Mouse (Mus musculus) gastrocnemius, adult 8-10 months (tissue): ENCODE data around the gene Myoc. TPM values are rescaled to one million over a fixed set of nuclear protein-coding genes. Genes with fewer than 3 reads are reported as not detected.
"Not testable (repeated sequence)": the region's sequence is repeated elsewhere in the genome, so short reads cannot be mapped to it uniquely, and the experiment has no call there.

Experiments used
- DNase-seq, 2 experiments: peaks; one replicate each; pipeline ENCODE4 v3.0.0; 2022; ENCODE audit warnings: low spot score in 2 of 2
- total RNA-seq, 4 experiments: library from RNA; stranded (reverse); gene quantifications; 2 replicates each; pipeline ENCODE4 v1.2.4; 2022

The Myoc gene
- total RNA-seq = 10 to 100 TPM; 25.2 to 56.7 (median 37.8) TPM

DNA sequence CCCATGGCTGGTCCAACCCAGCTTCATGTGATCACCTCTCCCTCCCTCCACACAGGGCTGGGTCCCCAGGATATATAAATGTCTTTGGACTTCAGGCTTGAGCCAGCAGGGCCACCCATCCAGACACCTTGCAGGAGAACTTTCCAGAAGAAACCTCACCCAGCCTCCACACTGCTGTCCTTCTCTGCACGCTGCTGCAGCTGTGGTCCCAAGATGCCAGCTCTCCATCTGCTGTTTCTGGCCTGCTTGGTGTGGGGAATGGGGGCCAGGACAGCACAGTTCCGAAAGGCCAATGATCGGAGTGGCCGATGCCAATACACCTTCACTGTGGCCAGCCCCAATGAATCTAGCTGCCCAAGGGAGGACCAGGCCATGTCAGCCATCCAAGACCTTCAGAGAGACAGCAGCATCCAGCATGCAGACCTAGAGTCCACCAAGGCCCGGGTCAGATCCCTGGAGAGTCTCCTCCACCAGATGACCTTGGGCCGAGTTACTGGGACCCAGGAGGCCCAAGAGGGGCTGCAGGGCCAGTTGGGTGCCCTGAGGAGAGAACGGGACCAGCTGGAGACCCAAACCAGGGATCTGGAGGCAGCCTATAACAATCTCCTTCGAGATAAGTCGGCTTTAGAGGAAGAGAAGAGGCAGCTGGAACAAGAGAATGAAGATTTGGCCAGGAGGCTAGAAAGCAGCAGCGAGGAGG lies at the start of gene Myoc:
Gene Myoc, plus strand, starts transcription at position 105 of the 700 bp plus-strand sequence.
- DNase-seq = peak in 1 of 2 experiments; percentile 39

- DNase-seq = no peak
Measured at GRCm38 (mm10) chr1:162589443-162589842, 49.5 kb upstream of the Myoc start.

- no peak for DNase-seq
Measured at GRCm38 (mm10) chr1:162590415-162590997, 48.4 kb upstream of the Myoc start.

DNA sequence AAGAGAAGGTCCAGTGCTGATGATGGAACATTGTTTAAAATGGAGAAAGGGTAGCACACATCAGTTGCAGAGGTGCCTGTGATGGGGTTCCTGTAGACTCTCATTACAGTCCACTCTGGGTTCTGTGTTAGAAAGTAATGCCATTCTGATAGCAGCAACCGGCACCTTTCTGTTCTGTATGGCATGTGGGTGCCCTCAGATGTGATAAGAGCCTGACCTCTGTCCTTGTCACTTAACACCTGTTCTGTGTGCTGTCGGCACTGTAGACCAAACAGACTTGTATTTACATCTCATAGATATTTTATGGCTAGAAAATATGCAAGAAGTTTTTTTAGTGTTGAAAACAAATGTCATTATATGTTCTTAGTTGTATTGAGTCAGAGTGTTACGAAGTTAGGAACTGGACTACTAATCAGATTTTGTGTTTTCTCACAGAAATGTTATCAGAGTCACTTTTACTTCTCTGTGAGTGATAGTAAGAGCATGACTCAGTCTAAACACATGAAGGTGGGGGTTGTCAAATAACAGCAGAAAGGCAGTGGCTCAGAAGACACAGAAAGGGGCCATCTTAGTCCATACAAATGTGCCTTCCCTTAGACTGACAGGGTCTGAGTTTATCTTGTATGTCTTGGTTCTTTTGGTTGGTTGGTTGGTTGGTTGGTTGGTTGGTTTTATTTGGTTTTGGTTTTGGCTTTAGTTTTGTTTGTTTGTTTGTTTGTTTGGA lies 41.4 kb upstream of the Myoc start:
- no peak for DNase-seq

GRCm38 (mm10) chr1:162599617-162600016 lies 39.3 kb upstream of the Myoc start:
- no peak for DNase-seq

DNA sequence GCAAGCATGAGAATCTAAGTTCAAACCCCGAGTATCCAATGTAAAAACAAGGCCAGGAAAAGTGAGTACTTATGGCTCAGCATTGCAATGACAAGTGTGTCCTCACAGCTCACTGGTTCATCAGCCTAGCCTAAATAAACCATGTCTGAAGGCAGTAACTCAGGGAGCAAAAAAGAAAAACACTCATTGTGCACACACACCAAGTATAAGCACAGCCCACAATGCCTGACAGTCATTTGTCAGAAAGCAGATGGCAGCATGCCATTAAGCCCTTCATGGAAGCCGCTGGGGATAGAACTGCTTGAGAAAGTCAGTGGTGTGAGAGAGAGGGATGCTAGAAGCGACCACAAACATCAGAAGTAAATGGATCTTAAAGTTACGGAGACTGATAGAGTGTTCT lies 37.7 kb upstream of the Myoc start:
- DNase-seq = no peak

- no peak for DNase-seq
Measured at GRCm38 (mm10) chr1:162608127-162608526, 30.8 kb upstream of the Myoc start.

DNA sequence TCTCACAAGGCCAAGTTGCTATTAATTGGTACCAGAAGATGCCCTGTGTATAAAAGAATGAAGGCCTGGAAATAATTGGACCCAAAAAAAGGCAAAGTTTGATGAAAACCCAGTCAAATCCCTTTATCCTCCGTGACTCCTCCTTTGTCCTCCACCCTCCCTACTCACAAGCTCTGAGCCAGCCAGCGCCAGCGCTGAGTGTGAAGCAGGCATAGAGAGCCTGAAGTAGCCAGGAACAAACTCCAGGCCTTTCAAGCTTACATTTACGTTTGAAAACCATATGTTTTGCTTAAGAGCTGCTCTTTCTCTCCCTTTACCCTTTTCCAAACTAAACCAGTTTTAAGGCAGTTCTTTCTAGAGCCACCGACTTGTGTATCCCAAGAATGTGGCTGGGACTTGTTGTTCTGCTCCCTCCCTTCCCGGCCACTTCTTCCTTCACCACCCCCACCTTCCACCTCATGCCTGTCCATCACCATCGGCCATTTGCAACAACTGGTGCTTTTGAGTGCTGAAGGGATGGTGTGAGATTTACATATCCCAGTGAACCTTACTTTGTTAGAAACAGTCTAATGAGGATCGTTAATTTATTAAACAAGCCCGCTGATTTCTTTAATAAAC lies 29.2 kb upstream of the Myoc start:
- DNase-seq = no peak

DNA sequence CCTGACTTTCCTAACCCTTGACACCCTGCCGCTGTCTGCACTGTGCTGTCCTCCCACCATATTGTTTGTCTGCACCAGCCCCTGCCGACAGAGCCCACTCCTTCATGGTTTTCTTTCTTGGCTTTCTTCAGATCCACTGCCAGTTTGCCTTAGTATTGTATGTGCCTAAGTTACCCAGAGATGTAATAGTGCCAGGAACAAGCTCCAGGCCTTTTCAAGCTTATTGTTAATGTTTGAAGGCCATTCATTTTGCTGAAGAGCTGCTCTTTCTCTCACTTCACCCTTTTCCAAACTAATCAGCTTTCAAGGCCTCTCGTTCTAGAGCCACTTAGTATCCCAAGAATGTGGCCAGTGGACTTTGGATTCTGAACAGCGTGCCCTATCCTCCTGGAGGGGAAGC lies 27.8 kb upstream of the Myoc start:
- no peak for DNase-seq

DNA sequence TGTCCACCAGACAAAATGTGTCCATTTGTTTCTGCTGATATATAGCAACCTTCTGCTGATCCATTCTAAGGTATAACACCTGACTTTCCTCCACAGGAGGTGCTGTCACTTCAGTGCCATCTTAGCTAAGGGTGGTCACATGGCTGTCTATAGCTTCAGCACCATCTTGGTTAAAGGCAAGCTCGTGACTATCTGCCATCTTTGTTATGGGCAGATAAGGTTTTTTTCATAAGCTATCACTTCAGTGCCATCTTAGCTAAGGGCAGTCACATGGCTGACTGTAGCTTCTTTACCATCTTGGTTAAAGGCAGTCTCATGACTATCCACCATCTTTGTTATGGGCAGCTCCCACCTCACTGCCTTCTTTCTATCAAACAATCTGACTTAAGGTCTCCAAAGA lies 23.4 kb upstream of the Myoc start:
- DNase-seq = no peak

DNA sequence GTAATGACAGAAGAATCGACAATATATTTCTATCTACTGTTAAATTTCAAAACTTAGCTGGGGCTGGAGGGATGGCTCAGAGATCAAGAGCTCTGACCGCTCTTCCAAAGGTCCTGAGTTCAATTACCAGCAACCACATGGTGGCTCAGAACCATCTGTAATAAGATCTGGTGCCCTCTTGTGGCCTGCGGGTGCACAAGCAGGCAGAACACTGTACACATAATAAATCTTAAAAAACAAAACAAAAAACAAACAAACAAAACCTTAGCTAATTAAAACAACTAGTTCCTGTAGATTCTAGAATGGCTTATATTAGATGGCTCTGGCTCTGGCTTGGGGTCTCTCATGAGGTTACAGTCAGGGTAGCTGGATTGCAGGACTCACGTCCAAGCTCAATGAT lies 18.5 kb upstream of the Myoc start:
- no peak for DNase-seq

DNA sequence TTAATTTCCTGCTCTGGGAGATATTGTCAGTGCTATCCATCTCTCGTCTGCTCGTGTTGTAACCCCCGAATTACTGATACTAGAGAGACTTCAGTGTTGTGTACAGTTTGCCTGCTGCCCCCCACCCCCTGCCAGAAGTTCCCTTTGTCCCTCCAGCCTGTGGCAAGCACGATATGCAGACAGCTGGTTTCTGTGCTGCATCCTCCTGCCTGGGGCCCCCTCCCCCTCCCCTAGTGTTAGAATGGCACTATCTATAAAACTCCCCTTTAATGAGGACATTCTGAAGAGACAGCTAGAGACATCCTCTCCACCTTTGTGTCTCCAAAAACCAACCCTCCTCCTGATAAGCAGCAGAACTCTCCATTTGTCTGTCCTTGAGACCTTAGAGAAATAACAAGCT lies 15.1 kb upstream of the Myoc start:
- no peak for DNase-seq

DNA sequence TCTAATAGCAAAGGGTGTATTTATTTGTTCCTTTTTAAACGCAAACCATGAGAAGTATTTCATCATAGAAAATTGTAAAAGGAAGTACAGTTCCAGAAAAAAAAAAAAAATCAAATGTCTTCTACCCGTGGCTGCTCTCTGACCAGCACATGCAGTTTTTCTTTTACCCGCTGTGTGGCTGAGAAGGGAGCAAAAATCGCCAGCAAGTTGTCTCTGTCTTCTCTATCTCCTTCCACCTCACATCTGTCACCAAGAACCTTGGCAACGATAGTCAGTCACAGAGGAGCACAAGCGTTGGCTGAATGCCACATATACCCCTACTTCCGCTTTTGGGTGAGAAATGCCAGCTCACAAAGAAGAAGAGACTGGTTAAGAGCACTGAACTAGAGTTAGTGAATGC lies 13.7 kb upstream of the Myoc start:
- no peak for DNase-seq

DNA sequence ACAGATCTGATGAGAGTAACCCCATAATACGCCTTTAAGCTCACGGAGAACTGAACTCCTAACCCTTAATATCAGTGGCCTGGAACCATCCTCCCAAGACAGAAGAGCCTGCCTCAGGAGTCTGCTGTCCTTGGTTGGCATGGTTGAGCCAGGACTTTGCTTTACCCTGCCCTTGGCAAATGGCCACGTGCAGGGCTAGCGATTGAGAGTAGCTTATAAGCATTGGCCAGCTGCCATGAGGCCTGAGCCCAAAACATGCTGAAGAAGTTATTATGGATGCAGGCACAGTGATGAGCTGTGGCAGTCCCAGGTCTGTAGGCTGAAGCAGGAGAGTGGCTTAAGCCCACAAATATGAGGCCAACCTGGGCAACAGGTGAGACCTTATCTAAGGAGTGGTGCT lies 11.1 kb upstream of the Myoc start:
- DNase-seq = not testable (repeated sequence)

DNA sequence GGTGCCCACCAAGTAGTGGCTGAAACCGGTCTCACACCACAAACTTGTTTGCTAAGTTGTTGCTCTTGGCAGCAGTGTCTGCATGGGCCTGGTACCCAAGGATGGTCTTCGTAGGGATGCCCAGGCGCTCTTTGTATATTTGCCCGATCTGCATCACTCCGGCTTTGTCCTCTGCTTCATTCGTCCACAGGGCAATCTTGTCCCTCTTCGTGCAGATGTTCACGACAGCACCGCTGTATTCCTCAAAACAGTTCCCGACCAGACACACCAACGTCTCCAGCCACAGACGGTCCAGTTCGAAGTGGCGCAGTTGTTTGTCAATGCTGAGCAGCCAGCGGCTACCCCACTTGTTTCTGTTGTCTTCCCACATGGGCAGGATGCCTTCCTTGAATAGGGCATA lies 10.6 kb upstream of the Myoc start:
- DNase-seq = not testable (repeated sequence)

DNA sequence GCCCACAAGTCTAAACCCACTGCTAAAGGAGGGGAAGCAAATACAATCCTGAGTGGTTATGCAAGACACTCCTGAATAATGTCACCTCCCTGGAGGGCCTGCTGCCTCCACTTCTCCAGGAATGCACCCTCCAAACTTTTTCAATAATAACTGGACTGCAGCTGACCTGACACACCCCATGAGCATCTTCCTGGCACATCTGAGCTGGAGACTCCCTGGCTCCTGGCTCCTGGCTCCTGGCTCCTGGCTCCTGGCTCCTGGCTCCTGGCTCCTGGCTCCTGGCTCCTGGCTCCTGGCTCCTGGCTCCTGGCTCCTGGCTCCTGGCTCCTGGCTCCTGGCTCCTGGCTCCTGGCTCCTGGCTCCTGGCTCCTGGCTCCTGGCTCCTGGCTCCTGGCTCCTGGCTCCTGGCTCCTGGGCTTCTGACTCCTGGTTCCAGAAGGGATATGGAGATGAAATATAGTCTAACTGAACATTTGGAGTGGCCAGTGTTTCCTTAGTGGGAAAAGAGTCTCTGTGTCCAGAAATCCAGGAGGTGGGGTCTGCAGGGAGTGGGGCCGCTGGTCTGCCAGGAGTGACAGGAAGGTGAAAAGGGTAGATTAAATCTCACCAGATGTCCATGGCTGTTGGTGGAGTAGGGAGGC lies 3.5 kb upstream of the Myoc start:
- DNase-seq = peak; percentile 40 to 66

DNA sequence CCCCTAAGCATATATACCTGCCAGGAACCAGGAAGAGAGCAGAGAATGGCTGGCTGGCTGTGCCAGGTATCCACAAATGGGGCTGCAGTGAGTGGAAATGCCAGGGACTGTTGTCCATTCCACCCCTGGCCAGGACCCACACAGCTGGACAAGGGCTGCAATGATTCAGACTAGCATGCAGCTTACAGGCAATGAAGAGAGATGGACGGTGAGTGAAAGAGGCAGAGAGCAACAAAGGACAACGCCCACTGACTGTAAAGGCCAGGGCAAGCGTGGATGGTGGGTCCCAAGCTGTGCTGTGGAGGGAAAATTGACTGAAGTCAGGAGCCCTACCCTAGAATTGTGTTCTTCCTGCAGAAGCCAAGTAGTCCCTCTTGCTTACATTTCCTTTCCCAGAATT lies 2.4 kb upstream of the Myoc start:
- DNase-seq = no peak

GRCm38 (mm10) chr1:162638535-162638934 lies 420 bp upstream of the Myoc start:
- no peak for DNase-seq

DNA sequence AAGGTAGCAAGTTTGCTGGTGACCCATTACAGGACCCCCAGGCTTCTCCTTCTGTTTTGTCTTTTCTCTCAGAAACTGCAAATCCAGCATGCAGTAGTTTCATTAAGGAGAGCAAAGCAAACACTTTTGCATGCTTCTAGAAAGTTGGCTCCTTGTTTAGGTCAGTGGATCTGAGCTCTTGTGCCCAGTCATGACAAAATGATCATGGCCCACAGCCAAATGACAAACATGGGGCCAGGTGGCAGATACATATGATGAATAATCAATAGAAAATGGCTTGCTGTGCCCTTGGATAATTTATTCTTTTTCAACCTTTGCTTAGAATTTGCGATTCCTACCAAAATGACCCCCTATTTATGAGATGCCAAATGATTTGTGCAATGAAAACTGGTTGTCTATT lies 906 bp downstream of the Myoc start:
- DNase-seq = no peak

GRCm38 (mm10) chr1:162642591-162642990 lies 3.6 kb downstream of the Myoc start:
- no peak for DNase-seq

DNA sequence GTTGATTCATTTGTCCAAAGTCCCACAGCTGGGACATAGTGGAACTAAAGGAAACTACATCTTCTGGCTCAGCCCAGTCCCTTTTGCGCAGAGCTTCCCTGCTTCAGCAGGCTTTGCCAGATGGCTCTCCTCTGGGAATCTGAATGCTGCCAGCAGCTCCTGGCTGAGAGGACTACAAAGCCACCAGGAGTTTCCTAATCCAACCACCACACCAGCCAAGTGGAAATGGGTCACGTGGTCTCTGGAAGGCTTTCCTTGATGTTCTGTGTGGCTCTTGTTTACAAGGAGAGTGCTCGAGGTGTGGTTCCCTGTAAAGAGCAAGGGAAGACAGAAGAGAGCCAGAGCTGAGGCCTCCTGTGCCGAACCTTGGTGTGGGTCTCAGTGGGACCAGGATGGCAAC lies 4.8 kb downstream of the Myoc start:
- DNase-seq = peak; percentile 89 to 92
